Mouse (Mus musculus): ENCODE measurements around the gene Twist2.

DNA sequence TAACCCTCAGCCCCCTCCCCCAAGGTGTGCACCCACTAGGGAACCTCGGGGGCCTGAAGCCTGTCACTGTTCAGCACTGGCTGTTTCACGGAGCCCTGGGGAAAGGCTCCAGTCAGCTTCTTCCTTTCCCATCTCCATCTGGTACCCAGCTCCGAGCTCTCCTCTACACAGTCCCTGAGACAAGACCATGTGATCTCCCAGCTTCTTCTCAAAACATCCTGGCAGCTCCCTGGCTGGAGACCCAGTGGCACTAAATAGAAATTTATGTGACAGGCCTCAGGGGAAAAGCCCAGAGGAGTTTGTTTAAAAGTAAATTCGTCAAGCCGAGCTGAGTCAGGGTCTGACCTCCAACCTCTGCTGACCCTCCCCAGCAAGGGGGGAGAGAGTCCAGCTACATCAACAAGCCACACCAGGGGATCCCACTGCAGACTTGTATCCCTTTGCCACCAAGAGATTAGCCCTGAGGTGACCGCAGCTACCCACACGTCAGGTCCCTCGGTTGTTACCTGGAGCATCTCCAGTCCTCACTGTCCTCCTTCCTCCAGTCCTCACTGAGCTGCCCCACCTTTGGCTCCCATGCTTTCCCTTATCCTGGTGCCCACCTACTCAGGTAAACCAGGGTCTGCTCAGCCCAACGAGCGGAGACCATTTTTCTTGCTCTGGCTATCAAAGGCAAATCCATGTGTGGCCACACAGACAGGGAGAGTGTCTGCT, 72.5 kb downstream of the Twist2 start:
- TF ChIP-seq CTCF (IDR thresholded peaks at IDR 0.05; ENCODE audit: borderline replicate concordance, insufficient read depth, low read length), result no peak
- no peak for TF ChIP-seq POLR2A (IDR thresholded peaks at IDR 0.05; ENCODE audit: low read depth, low read length)

Data from embryonic fibroblast, embryonic 13.5 days (primary cell).